8 mouse cellular contexts compared by ENCODE assay signal in the genomic region with DNA sequence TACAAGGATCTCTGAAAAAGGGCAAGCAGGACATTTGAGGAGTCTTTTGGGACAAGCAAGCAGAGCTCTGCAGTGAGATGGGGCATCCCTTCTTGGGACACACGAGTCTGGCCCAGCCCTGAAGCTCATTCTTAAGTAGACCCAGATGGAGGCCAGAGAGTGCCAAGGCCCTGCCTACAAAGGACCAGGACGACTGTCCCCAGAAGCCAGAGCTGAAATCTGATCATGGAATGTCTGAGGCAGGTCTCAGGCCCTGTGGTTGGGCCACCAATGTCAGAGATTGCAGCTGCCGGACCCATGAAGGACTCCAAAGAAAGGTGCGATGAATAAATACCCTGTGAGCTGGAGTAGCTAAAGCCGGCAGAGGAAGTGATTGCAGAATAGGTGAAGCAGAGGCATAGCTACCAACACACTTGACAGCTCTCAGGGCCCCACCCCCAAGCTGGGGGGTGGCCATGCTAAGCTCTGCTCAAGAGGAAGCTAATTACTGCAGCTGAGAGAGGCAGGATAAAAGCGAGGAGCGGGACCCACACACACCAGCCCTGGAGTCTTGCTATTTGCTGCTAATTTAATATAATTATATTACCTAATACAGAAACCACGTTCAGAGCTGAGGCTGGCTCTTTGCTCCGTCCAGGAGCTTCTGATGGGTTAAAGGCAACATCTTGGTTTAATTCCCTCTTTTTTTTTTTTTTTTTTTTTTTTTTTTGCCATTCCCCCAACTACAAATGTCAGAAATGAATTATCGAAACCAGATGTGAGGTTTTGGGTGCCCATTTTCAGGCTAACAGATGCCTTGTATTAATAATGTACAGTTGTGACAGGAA. TPM values are rescaled to one million over a fixed set of nuclear protein-coding genes. Genes with fewer than 3 reads are reported as not detected.
DNase-seq lines count a peak whose midpoint lies in the region; ATAC-seq and TF ChIP-seq lines count a peak whose summit lies in the region.

No protein-coding gene starts in this region.

- no peak for TF ChIP-seq CTCF in embryonic fibroblast, embryonic 13.5 days (IDR thresholded peaks at IDR 0.05; ENCODE audit: borderline replicate concordance, insufficient read depth, low read length)

- H3K4me3 ChIP-seq in neural tube, embryonic 15.5 days (replicated peaks): no peak overlapping the region
- no peak overlapping the region for H3K4me3 ChIP-seq in embryonic fibroblast, embryonic 13.5 days (ENCODE audit: insufficient read depth, low read length)
- H3K4me3 ChIP-seq in limb, embryonic 11.5 days (ENCODE audit: low read depth, low read length): no peak overlapping the region
- no peak overlapping the region for H3K4me3 ChIP-seq in stomach, embryonic 15.5 days (replicated peaks)

- H3K4me1 ChIP-seq in neural tube, embryonic 15.5 days: peaks cover 20% of the 10 kb centered on the region
- peaks cover 13% of the 10 kb centered on the region for H3K4me1 ChIP-seq in embryonic fibroblast, embryonic 13.5 days (ENCODE audit: control insufficient read depth, insufficient read depth, low read length)
- H3K4me1 ChIP-seq in limb, embryonic 11.5 days (ENCODE audit: control insufficient read depth, insufficient read depth, low read length): peaks cover 48% of the 10 kb centered on the region
- peaks cover 26% of the 10 kb centered on the region for H3K4me1 ChIP-seq in stomach, embryonic 15.5 days

- DNase-seq in neural tube, embryonic 10.5 days (ENCODE audit: extremely low spot score, low spot score): peak; percentile 47
- peak; percentile 79 for DNase-seq in limb, embryonic 11.5 days (ENCODE audit: low spot score)
- no peak for DNase-seq in layer of hippocampus, postnatal 36 days
- DNase-seq in urinary bladder, postnatal 10 days (ENCODE audit: low spot score): no peak

- no peak overlapping the region; the same call in 1 of the 2 replicates for H3K27ac ChIP-seq in neural tube, embryonic 15.5 days (replicated peaks)
- peak overlapping the region; percentile 85 for H3K27ac ChIP-seq in embryonic fibroblast, embryonic 13.5 days (ENCODE audit: insufficient read depth, low read length)
- H3K27ac ChIP-seq in limb, embryonic 11.5 days (replicated peaks; ENCODE audit: low read depth, low read length): peak overlapping the region; percentile 91
- H3K27ac ChIP-seq in stomach, embryonic 15.5 days: peak overlapping the region; percentile 85

- no peaks in the 10 kb centered on the region for H3K9me3 ChIP-seq in neural tube, embryonic 15.5 days (replicated peaks)
- no peaks in the 10 kb centered on the region for H3K9me3 ChIP-seq in limb, embryonic 11.5 days (ENCODE audit: control insufficient read depth, low read length)
- H3K9me3 ChIP-seq in stomach, embryonic 15.5 days: no peaks in the 10 kb centered on the region

- WGBS in neural tube, embryonic 15.5 days: 30% methylated on average over 10 of the region's 10 CpGs
- WGBS in limb, embryonic 11.5 days: 7% methylated on average over 10 of the region's 10 CpGs
- WGBS in stomach, embryonic 15.5 days: 46% methylated on average over 10 of the region's 10 CpGs

- no peaks in the 10 kb centered on the region for H3K36me3 ChIP-seq in neural tube, embryonic 15.5 days
- no peaks in the 10 kb centered on the region for H3K36me3 ChIP-seq in limb, embryonic 11.5 days (ENCODE audit: control insufficient read depth, insufficient read depth, low read length)
- H3K36me3 ChIP-seq in stomach, embryonic 15.5 days: no peaks in the 10 kb centered on the region

- ATAC-seq in neural tube, embryonic 15.5 days (ENCODE audit: low FRiP score): no peak
- peak; percentile 64 for ATAC-seq in limb, embryonic 11.5 days (ENCODE audit: insufficient number of reproducible peaks, low FRiP score, low TSS enrichment, low read depth)
- no peak for ATAC-seq in stomach, embryonic 15.5 days (ENCODE audit: insufficient read depth, low FRiP score, low read depth)
- ATAC-seq in cerebellum, adult (ENCODE audit: insufficient number of reproducible peaks, low FRiP score, low TSS enrichment): no peak

- no peak overlapping the region for H3K4me2 ChIP-seq in neural tube, embryonic 15.5 days
- H3K4me2 ChIP-seq in limb, embryonic 11.5 days (ENCODE audit: low read depth, severe bottlenecking): peak overlapping the region; percentile 28; the same call in 1 of the 2 replicates
- H3K4me2 ChIP-seq in stomach, embryonic 15.5 days: no peak overlapping the region

- H3K27me3 ChIP-seq in neural tube, embryonic 15.5 days (replicated peaks): no peaks in the 10 kb centered on the region
- no peaks in the 10 kb centered on the region for H3K27me3 ChIP-seq in limb, embryonic 11.5 days (ENCODE audit: control insufficient read depth, insufficient read depth, low read length)
- no peaks in the 10 kb centered on the region for H3K27me3 ChIP-seq in stomach, embryonic 15.5 days (replicated peaks)

- H3K9ac ChIP-seq in neural tube, embryonic 15.5 days (replicated peaks): no peak overlapping the region
- H3K9ac ChIP-seq in limb, embryonic 11.5 days (ENCODE audit: low read length): no peak overlapping the region
- H3K9ac ChIP-seq in stomach, embryonic 15.5 days: no peak overlapping the region

- TF ChIP-seq POLR2A in embryonic fibroblast, embryonic 13.5 days (IDR thresholded peaks at IDR 0.05; ENCODE audit: low read depth, low read length): no peak

RNA-seq across cellular contexts. Expression of a gene that starts 28.4 kb away (rescaled TPM):
- 4.6 and 5.2 TPM in 2 replicates for polyA plus RNA-seq in neural tube, embryonic 15.5 days (2015; fragmentation: Nextera tagmentation; extraction: Ambion mirVana)
- polyA plus RNA-seq in embryonic fibroblast, embryonic 13.5 days (2011; ENCODE audit: insufficient read length, low read depth, missing spikeins): 12.6 and 15.5 TPM in 2 replicates
- 12.3 and 16.6 TPM in 2 replicates for polyA plus RNA-seq in limb, embryonic 11.5 days (2014; fragmentation: Nextera tagmentation; extraction: Ambion mirVana)
- 8.7 and 9.7 TPM in 2 replicates for polyA plus RNA-seq in stomach, embryonic 15.5 days (2015; fragmentation: Nextera tagmentation; extraction: Ambion mirVana)
- total RNA-seq in layer of hippocampus, postnatal 36 days (2021): 1 to 10 TPM in 1 of 2 experiments, under 1 TPM in 1; 0.62 to 1.3 TPM

RNA-seq across cellular contexts. Expression of a gene that starts 56.2 kb away (rescaled TPM):
- polyA plus RNA-seq in neural tube, embryonic 15.5 days (2015; fragmentation: Nextera tagmentation; extraction: Ambion mirVana): 16.6 and 17.3 TPM in 2 replicates
- 43.6 and 59.4 TPM in 2 replicates for polyA plus RNA-seq in embryonic fibroblast, embryonic 13.5 days (2011; ENCODE audit: insufficient read length, low read depth, missing spikeins)
- 71.9 and 73.6 TPM in 2 replicates for polyA plus RNA-seq in limb, embryonic 11.5 days (2014; fragmentation: Nextera tagmentation; extraction: Ambion mirVana)
- 18.4 and 19.3 TPM in 2 replicates for polyA plus RNA-seq in stomach, embryonic 15.5 days (2015; fragmentation: Nextera tagmentation; extraction: Ambion mirVana)
- total RNA-seq in layer of hippocampus, postnatal 36 days (2021): 10 to 100 TPM; 12.5 to 14.9 TPM

Comparison
In these comparisons a context has a peak if more than half of its experiments do, and no peak if none do; other contexts are left out.
1. DNase-seq: peak in neural tube, embryonic 10.5 days (single experiment) and limb, embryonic 11.5 days (single experiment); none in layer of hippocampus, postnatal 36 days (0 of 2) and urinary bladder, postnatal 10 days (single experiment).